Mouse (Mus musculus) thymus, postnatal 4 days (tissue): Measurements from ENCODE around the gene Thra.

Experiments
- DNase-seq: peaks from one replicate; pipeline ENCODE4 v3.0.0; 2021

The Thra gene

DNA sequence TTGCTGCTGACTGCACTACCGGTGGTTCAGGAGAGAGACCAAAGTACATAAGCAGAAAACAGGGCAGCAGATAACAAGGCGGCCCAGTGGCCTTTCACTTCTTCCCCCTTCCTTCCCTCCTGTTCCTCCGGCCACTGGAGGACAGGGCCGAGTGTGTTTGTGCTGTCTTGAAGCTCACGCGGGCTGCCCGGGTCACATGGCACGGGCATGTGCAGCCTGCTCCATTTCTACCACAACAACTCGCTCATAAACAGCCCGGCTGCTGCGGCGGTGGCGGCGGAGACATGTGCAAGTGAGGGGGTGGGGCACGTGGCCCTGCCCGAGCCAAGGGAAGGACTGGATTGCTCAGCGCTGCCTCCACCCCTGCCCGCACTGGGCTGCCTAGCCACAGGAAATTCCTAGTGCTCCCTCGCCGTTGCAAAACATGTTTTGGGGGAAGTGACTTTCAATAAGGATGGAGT lies 42.8 kb downstream of the Thra start:
- DNase-seq, result peak; percentile 85

DNA sequence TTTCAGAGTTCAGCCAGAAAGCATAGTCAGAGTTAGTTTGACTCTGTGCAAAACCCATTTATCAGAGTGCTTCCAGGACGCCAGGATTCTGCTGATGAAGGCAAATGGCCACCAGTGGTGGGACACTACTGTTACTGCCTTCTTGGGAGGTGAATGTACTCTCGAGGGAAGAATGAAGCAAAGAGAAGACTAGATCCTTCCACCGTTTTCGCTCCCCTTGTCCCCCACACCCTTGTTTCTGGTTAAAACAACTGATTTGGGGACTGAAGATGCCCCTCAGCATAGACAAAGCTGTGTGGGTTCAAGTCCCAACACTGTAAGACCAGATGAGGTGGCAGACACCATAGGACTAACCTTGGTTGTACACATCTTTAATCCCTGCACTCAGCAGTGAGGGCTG lies 43.7 kb downstream of the Thra start:
- no peak for DNase-seq

GRCm38 (mm10) chr11:98785214-98785613 lies 44.8 kb downstream of the Thra start:
- DNase-seq, result no peak

- DNase-seq, result peak; percentile 87
Observed at GRCm38 (mm10) chr11:98785772-98786281, 45.4 kb downstream of the Thra start.

GRCm38 (mm10) chr11:98786359-98787214 lies 46.1 kb downstream of the Thra start:
- peak; percentile 92 for DNase-seq

DNA sequence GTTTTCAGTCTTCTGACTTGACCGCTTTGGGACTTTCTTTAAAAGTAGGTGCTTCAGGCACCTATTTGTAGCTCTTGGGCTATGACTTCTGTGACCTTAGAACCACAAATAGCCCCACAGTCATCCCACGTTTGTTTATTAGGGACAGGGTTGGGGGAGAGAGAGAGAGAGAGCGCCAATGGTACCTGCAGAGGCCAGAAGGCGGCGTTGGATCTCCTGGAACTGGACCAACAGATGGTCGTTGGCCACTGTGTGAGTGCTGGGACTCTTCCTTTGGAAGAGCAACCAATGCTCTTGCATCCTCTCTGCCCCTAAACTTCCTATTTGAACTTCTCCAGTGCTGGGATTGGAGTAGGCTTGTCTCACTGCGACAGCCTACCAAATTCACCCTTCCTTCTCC lies 46.8 kb downstream of the Thra start:
- DNase-seq, result no peak

DNA sequence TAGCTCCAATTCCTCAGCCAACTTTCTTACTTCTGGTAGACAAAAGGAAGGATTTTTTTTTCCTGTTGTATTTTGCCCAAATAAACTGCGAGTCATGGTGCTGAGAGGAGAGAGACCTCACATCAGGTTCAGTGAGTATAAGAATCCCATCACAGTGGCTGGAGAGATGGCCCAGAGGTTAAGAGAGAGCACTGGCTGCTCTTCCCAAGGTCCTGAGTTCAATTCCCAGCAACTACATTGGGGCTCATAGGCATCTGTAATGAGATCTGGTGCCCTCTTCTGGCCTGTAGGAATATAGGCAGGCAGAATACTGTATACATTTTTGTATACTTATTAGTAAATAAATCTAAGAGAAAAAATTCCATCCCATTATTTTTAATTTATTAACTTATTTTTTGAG lies 47.3 kb downstream of the Thra start:
- DNase-seq, result no peak

GRCm38 (mm10) chr11:98788139-98788538 lies 47.7 kb downstream of the Thra start:
- DNase-seq, result no peak

GRCm38 (mm10) chr11:98788550-98789218 lies 48.2 kb downstream of the Thra start:
- peak; percentile 87 for DNase-seq

GRCm38 (mm10) chr11:98789219-98789807 lies 48.9 kb downstream of the Thra start:
- DNase-seq, result peak; percentile 56

DNA sequence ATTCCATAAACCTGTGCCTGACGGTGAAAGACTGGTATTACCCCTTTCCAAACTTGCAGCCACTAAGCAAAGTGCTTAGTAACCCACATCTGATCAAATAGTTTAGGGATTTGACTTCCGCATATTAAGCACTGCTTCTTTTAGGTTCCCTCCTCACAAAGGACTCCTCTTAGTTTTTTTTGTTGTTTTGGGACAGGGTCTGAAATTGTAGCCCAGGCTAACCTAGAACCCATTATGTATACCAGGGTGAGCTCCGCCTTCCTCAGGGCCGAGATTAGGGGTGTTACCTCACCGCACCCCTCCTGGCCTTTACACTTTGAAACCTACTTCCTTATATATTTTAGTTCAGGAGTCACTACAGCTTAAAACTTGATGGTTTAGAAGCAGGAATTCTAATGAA lies 49.4 kb downstream of the Thra start:
- no peak for DNase-seq

GRCm38 (mm10) chr11:98790631-98791205 lies 50.3 kb downstream of the Thra start:
- DNase-seq, result no peak

DNA sequence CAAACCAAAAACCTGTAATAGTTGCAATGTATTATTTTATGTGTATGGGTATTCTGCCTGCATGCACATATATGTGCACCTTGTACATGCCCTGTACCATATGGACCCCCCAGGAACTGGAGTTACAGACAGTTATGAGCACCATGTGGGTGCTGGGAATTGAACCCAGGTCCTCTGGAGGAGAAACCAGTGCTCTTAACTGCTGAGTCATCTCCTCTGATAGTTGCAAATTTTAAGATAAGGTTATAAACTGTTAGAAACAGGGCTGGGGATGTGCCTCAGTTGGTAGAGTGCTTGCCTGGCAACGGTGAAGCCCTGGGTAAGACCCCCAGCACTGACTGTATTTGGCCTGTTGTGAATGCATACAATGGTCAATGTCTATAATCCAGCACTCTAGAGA lies 51.0 kb downstream of the Thra start:
- DNase-seq, result no peak

DNA sequence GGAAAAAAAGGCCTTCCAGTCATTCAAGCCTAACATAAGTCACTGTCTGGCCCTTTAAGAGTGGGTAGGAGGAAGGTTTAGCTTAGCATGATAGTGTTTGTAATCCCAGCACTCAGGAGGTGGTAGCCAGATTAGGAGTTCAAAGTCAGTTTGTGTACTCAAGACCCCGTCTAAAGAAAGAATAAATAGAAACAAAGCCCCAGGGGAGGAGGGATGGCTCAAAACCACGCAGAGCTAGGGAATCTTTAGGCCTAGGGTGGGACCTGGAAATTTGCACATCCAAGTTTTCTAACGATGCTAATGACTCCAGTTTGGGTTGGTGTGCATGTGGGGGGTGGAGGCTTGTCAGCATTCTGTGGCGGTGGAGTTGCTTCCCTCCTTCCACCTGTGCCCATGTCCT lies 51.6 kb downstream of the Thra start:
- DNase-seq, result no peak

DNA sequence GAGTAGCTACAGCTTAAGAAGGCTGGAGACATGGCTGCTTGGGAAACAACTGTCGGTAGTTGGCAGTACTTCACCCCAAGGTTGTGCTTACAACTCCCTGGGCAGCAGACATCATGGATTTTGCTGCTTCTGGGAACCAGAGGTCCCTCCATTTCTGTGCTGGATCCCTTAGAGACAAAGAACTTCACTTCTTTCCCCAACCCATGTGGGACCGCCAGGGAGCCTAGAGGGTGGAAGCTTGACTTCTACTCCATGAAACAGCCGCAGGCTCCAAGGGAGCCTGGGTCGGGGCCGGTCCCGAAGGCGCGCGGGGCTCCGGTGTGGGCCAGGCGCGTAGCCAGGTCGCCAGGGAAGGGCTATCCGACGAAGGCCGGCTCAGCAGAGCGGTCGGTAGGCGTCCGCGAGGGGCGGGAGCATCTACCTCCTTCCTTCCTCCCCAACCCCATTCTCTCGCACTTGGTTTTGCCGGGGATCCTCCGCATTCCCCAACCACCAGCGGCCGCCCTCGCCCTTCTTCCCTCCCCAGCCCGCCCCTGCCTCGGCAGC lies 54.1 kb downstream of the Thra start:
- DNase-seq, result no peak

GRCm38 (mm10) chr11:98795015-98795713 lies 54.7 kb downstream of the Thra start, which contains the start of gene Msl1:
Gene Msl1, plus strand, starts transcription at chr11:98795516.
- DNase-seq, result peak; percentile 92

DNA sequence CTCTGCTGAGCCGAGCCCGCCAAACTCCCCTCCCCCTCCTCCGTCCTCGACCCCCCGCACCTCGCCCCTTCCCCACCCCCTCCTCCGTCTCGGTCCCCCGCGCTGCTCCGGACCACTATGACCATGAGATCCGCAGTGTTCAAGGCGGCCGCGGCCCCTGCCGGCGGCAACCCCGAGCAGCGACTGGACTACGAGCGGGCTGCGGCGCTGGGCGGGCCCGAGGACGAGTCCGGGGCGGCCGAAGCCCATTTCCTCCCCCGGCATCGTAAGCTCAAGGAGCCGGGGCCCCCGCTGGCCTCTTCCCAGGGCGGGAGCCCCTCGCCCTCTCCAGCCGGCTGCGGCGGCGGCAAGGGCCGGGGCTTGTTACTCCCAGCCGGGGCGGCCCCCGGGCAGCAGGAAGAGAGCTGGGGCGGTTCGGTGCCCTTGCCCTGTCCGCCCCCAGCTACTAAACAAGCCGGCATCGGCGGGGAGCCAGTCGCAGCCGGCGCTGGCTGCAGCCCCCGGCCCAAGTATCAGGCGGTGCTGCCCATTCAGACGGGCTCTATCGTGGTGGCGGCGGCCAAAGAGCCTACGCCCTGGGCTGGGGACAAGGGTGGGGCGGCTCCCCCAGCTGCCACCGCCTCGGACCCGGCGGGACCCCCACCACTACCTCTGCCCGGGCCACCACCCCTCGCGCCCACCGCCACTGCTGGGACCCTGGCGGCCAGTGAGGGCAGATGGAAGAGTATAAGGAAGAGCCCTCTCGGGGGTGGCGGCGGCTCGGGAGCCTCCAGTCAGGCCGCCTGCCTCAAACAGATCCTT lies 55.5 kb downstream of the Thra start:
- DNase-seq, result peak; percentile 77

DNA sequence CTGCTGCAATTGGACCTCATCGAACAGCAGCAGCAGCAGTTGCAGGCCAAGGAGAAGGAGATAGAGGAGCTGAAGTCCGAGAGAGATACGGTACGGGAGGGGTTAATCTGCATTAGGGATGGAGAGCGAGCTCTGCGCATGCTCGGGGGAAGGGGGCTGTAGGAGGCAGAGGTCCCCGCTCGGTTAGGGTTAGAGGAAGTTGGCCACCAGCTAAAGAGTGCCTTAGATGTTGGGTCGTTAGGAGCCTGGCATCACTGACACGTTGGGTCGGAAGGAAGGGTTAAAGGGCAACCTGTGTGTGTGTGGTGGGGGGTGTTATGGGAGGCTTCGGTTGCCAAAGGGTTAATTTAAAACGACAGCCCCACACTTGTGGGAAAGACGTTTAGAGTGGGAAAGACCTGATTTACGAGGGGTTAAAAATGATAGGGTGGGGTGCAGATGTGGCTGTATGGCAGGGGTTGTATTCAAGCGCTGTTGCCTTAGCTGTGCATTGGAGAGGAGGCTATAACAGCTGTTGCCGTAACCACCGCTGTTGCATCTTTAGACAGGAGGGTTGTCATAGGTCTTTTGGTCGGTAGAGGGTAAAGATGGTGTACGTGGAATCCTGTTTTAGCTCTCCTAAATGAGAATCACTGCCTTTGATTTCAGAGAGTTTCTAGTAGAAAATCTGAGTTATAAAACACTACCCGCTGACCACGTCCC lies 56.2 kb downstream of the Thra start:
- peak; percentile 83 for DNase-seq

GRCm38 (mm10) chr11:98797306-98797705 lies 56.9 kb downstream of the Thra start:
- peak; percentile 37 for DNase-seq

DNA sequence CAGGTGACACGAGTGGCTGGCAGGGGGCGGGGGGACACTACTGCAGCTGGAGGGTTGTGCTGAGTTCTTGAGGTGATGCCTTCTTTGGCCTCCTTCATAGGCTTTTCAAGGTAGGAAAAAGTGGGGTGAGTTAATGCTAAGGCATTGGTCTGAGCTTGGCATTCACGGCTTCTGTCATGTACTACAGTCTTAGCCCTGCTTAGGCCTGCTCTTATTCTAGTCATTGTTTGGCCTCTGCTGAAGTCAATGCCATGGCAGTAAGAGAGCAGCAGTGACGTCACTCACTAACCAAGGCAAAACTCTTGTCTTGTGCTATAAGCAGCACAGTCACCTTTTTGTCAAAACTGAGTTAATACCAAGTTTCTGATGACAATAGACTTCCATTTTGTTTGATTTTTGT lies 57.5 kb downstream of the Thra start:
- DNase-seq, result no peak

GRCm38 (mm10) chr11:98804605-98805004 lies 64.2 kb downstream of the Thra start, which contains the start of gene Casc3:
Gene Casc3, plus strand, starts transcription at chr11:98804905.
- no peak for DNase-seq
